Comparison of ENCODE assay signal across 9 mouse cellular contexts in genomic region chrX:94544923-94545322, GRCm38 (mm10). TPM values are rescaled to one million over a fixed set of nuclear protein-coding genes. Genes with fewer than 3 reads are reported as not detected.
DNase-seq lines count a peak whose midpoint lies in the region; ATAC-seq and TF ChIP-seq lines count a peak whose summit lies in the region.
"Had no signal": no experiment of that assay in that cellular context is flagged by ENCODE, and none has a peak within 500 bp of the region (broad histone marks: within the 10 kb centered on the region; RNA-seq: fewer than 3 reads in every experiment).

No protein-coding gene starts in this region.

- H3K4me2 ChIP-seq in liver, embryonic 12.5 days, result no peak overlapping the region
- no peak overlapping the region for H3K4me2 ChIP-seq in embryonic facial prominence, embryonic 14.5 days (ENCODE audit: low read depth, low read length)
- H3K4me2 ChIP-seq: limb, embryonic 13.5 days had no signal

- no peaks in the 10 kb centered on the region for H3K27me3 ChIP-seq in liver, adult 2 months (ENCODE audit: control insufficient read depth, insufficient read depth, low read length)
- H3K27me3 ChIP-seq in liver, embryonic 12.5 days (replicated peaks), result peaks cover 33% of the 10 kb centered on the region
- H3K27me3 ChIP-seq in embryonic facial prominence, embryonic 14.5 days (replicated peaks; ENCODE audit: control insufficient read depth, insufficient read depth, low read length), result no peaks in the 10 kb centered on the region; the same call in none of the 2 replicates

- no peaks in the 10 kb centered on the region for H3K79me2 ChIP-seq in liver, adult 2 months (ENCODE audit: control insufficient read depth, insufficient read depth, low read length)

- no peak overlapping the region for H3K27ac ChIP-seq in liver, adult 2 months (replicated peaks; ENCODE audit: insufficient read depth, low read depth, low read length)
- H3K27ac ChIP-seq in liver, embryonic 12.5 days, result no peak overlapping the region
- H3K27ac ChIP-seq in embryonic facial prominence, embryonic 14.5 days (replicated peaks; ENCODE audit: low read depth, low read length), result no peak overlapping the region
- H3K27ac ChIP-seq: limb, embryonic 13.5 days had no signal

- no peak overlapping the region for H3K9ac ChIP-seq in liver, adult 2 months (ENCODE audit: low read depth, low read length)
- H3K9ac ChIP-seq in liver, embryonic 12.5 days, result no peak overlapping the region
- no peak overlapping the region for H3K9ac ChIP-seq in embryonic facial prominence, embryonic 14.5 days (ENCODE audit: low read depth, low read length)
- H3K9ac ChIP-seq: limb, embryonic 13.5 days had no signal

- no peak for TF ChIP-seq POLR2A in liver, adult 2 months (IDR thresholded peaks at IDR 0.05; ENCODE audit: extremely low read depth, insufficient read depth, low read length)

- TF ChIP-seq CTCF in liver, adult 2 months (IDR thresholded peaks at IDR 0.05; ENCODE audit: low read depth, low read length), result peak; percentile 53; the same call in 1 of the 2 replicates

- no peaks in the 10 kb centered on the region for H3K36me3 ChIP-seq in liver, adult 2 months (ENCODE audit: control insufficient read depth, insufficient read depth, low read length)
- H3K36me3 ChIP-seq in liver, embryonic 12.5 days, result no peaks in the 10 kb centered on the region
- H3K36me3 ChIP-seq in embryonic facial prominence, embryonic 14.5 days (ENCODE audit: control insufficient read depth, insufficient read depth, low read length), result peaks cover 4% of the 10 kb centered on the region

- DNase-seq in adrenal gland, postnatal 10 days, result peak; percentile 43
- DNase-seq in adrenal gland, postnatal 4 days (ENCODE audit: low spot score in 2 of 2), result no peak
- peak; percentile 19 for DNase-seq in liver, adult 2 months (ENCODE audit: extremely low read depth, low read depth, low spot score)
- peak; percentile 49 for DNase-seq in embryonic facial prominence, embryonic 14.5 days (ENCODE audit: low spot score)
- no peak for DNase-seq in spleen, postnatal 36 days (ENCODE audit: low spot score in 2 of 2)
- no peak for DNase-seq in gastrocnemius, adult 18-20 months (ENCODE audit: low spot score)

- no peaks in the 10 kb centered on the region for H3K4me1 ChIP-seq in liver, adult 2 months (ENCODE audit: control insufficient read depth, insufficient read depth, low read length)
- 0 out of 2 replicates have a peak, but pooled peaks cover 9% of the 10 kb centered on the region for H3K4me1 ChIP-seq in liver, embryonic 12.5 days
- H3K4me1 ChIP-seq in embryonic facial prominence, embryonic 14.5 days (ENCODE audit: control insufficient read depth, insufficient read depth, low read length), result no peaks in the 10 kb centered on the region; the same call in 1 of the 2 replicates

- ATAC-seq in liver, embryonic 12.5 days, result no peak
- no peak for ATAC-seq in embryonic facial prominence, embryonic 14.5 days (ENCODE audit: low read depth)
- peak; percentile 53; the same call in 1 of the 2 replicates for ATAC-seq in megakaryocyte progenitor cell, adult 5-6 weeks (replicated peaks; ENCODE audit: poor library complexity)

- H3K9me3 ChIP-seq in liver, embryonic 12.5 days (replicated peaks), result no peaks in the 10 kb centered on the region
- H3K9me3 ChIP-seq in embryonic facial prominence, embryonic 14.5 days (ENCODE audit: control insufficient read depth, low read length), result no peaks in the 10 kb centered on the region
- H3K9me3 ChIP-seq: limb, embryonic 13.5 days had no signal

- 0% methylated on average over 1 of the region's 1 CpGs for WGBS in liver, adult 2 months
- 15% methylated on average over 1 of the region's 1 CpGs for WGBS in liver, embryonic 12.5 days (ENCODE audit: insufficient replicate concordance)
- WGBS in embryonic facial prominence, embryonic 14.5 days, result 16% methylated on average over 1 of the region's 1 CpGs

- no peak overlapping the region for H3K4me3 ChIP-seq in liver, adult 2 months (ENCODE audit: insufficient read depth, low read depth, low read length)
- H3K4me3 ChIP-seq in liver, embryonic 12.5 days, result no peak overlapping the region
- no peak overlapping the region for H3K4me3 ChIP-seq in embryonic facial prominence, embryonic 14.5 days (ENCODE audit: low read depth, low read length)
- H3K4me3 ChIP-seq: limb, embryonic 13.5 days had no signal

RNA-seq across cellular contexts. Expression of gene Maged1, which starts 3.0 kb away (rescaled TPM):
- total RNA-seq in adrenal gland, postnatal 10 days (2021), result 100 to 1,000 TPM; 233 to 246 TPM
- 100 to 1,000 TPM; 432 to 436 TPM for total RNA-seq in adrenal gland, postnatal 4 days (2021)
- 51.4 and 63.2 TPM in 2 replicates for total RNA-seq in liver, adult 2 months (2014; rRNA removed)
- 55.0 and 78.9 TPM in 2 replicates for polyA plus RNA-seq in liver, adult 2 months (2012; rRNA removed)
- 114 and 116 TPM in 2 replicates for polyA plus RNA-seq in liver, embryonic 12.5 days (2016; fragmentation: Nextera tagmentation; extraction: Ambion mirVana)
- 759 and 868 TPM in 2 replicates for polyA plus RNA-seq in embryonic facial prominence, embryonic 14.5 days (2014; fragmentation: Nextera tagmentation; extraction: Ambion mirVana)
- 4.1 and 4.9 TPM in 2 replicates for total RNA-seq in megakaryocyte progenitor cell, adult 5-6 weeks (2015)
- total RNA-seq in megakaryocyte progenitor cell, adult 5-6 weeks (2017), result 2.7 and 4.9 TPM in 2 replicates
- total RNA-seq in gastrocnemius, adult 18-20 months (2021), result 10 to 100 TPM; 12.0 to 17.6 TPM

Comparison
In these comparisons a context has a peak if more than half of its experiments do, and no peak if none do; other contexts are left out.
1. DNase-seq: peak in adrenal gland, postnatal 10 days (single experiment), liver, adult 2 months (single experiment) and embryonic facial prominence, embryonic 14.5 days (single experiment); none in adrenal gland, postnatal 4 days (0 of 2), spleen, postnatal 36 days (0 of 2) and gastrocnemius, adult 18-20 months (single experiment).